Mouse (Mus musculus): ENCODE data around the gene Slc9a9. TPM values are rescaled to one million over a fixed set of nuclear protein-coding genes. Genes with fewer than 3 reads are reported as not detected.

The Slc9a9 gene
- total and polyA plus RNA-seq, 3 experiments = 0.46 to 0.71 TPM; not detected in 1

- Histone ChIP-seq H3K27me3 (ENCODE audit: control insufficient read depth in 1 of 2, insufficient read depth in 2 of 2, low read length in 2 of 2) (no peaks in the 10 kb centered on the region), H3K27ac (ENCODE audit: control insufficient read depth, low read depth, low read length) (no peak overlapping the region), H3K4me3 (ENCODE audit: control insufficient read depth in 1 of 2, insufficient read depth in 1 of 2, low read depth in 2 of 2, low read length in 2 of 2) (no peak overlapping the region), H3K9me3 (replicated peaks; ENCODE audit: insufficient read depth, low read length) (no peaks in the 10 kb centered on the region), H3K79me2 (ENCODE audit: control insufficient read depth, insufficient read depth, low read length, poor library complexity) (no peaks in the 10 kb centered on the region), H3K9ac (ENCODE audit: control insufficient read depth, low read depth, low read length, poor library complexity, severe bottlenecking) (no peak overlapping the region), H3K36me3 (ENCODE audit: control insufficient read depth in 1 of 2, insufficient read depth in 2 of 2, low read length in 2 of 2) (no peaks in the 10 kb centered on the region), H3K4me1 (ENCODE audit: control insufficient read depth in 1 of 2, insufficient read depth in 2 of 2, low read length in 2 of 2) (no peaks in the 10 kb centered on the region)
- TF ChIP-seq SMC3 (IDR thresholded peaks at IDR 0.05; ENCODE audit: low read depth, low read length) = peak; percentile 85
- no peak for TF ChIP-seq TBP (IDR thresholded peaks at IDR 0.05; ENCODE audit: low read depth, low read length)
- TF ChIP-seq RAD21 (IDR thresholded peaks at IDR 0.05; ENCODE audit: low read depth, low read length) = peak; percentile 89
- peak; percentile 85 for TF ChIP-seq ZC3H11A (IDR thresholded peaks at IDR 0.05; ENCODE audit: low read depth, low read length)
- peak; percentile 34 to 71 (median 67) for TF ChIP-seq CTCF (IDR thresholded peaks at IDR 0.05 in 2 of 3, conservative IDR thresholded peaks at IDR 0.05 in 1 of 3; ENCODE audit: control insufficient read depth in 1 of 3, insufficient read depth in 1 of 3, low read depth in 2 of 3, low read length in 3 of 3, poor library complexity in 1 of 3, severe bottlenecking in 1 of 3)
- TF ChIP-seq UBTF (IDR thresholded peaks at IDR 0.05; ENCODE audit: borderline replicate concordance, insufficient read depth, low read depth, low read length) = no peak
- peak; percentile 51 for DNase-seq (ENCODE audit: low read depth, low spot score)
Observed at GRCm38 (mm10) chr9:94727457-94727856, 57.7 kb downstream of the Slc9a9 start.

- Histone ChIP-seq H3K79me2 (ENCODE audit: control insufficient read depth, insufficient read depth, low read length, poor library complexity) (no peaks in the 10 kb centered on the region), H3K4me3 (ENCODE audit: control insufficient read depth in 1 of 2, insufficient read depth in 1 of 2, low read depth in 2 of 2, low read length in 2 of 2) (no peak overlapping the region), H3K9me3 (replicated peaks; ENCODE audit: insufficient read depth, low read length) (no peaks in the 10 kb centered on the region), H3K4me1 (ENCODE audit: control insufficient read depth in 1 of 2, insufficient read depth in 2 of 2, low read length in 2 of 2) (no peaks in the 10 kb centered on the region), H3K27ac (ENCODE audit: control insufficient read depth, low read depth, low read length) (no peak overlapping the region), H3K27me3 (ENCODE audit: control insufficient read depth in 1 of 2, insufficient read depth in 2 of 2, low read length in 2 of 2) (no peaks in the 10 kb centered on the region), H3K36me3 (ENCODE audit: control insufficient read depth in 1 of 2, insufficient read depth in 2 of 2, low read length in 2 of 2) (no peaks in the 10 kb centered on the region), H3K9ac (ENCODE audit: control insufficient read depth, low read depth, low read length, poor library complexity, severe bottlenecking) (no peak overlapping the region)
- no peak for TF ChIP-seq USF2 (IDR thresholded peaks at IDR 0.05; ENCODE audit: borderline replicate concordance in 1 of 2, insufficient read depth in 1 of 2, low read depth in 1 of 2, low read length in 2 of 2)
- TF ChIP-seq JUND (IDR thresholded peaks at IDR 0.05; ENCODE audit: low read depth, low read length) = no peak
- TF ChIP-seq RAD21 (IDR thresholded peaks at IDR 0.05; ENCODE audit: low read depth, low read length) = no peak
- TF ChIP-seq GABPA (IDR thresholded peaks at IDR 0.05; ENCODE audit: low read depth, low read length) = no peak
- no peak for TF ChIP-seq CHD1 (IDR thresholded peaks at IDR 0.05; ENCODE audit: low read depth, low read length)
- TF ChIP-seq KAT2A (conservative IDR thresholded peaks at IDR 0.05; ENCODE audit: low read depth, low read length) = no peak
- no peak for TF ChIP-seq ELF1 (IDR thresholded peaks at IDR 0.05; ENCODE audit: low read depth, low read length)
- TF ChIP-seq MXI1 (IDR thresholded peaks at IDR 0.05; ENCODE audit: low read depth, low read length) = no peak
- TF ChIP-seq MAX (IDR thresholded peaks at IDR 0.05; ENCODE audit: low read length) = no peak
- no peak for DNase-seq (ENCODE audit: low read depth, low spot score)
Observed at GRCm38 (mm10) chr9:94730396-94730795, 60.7 kb downstream of the Slc9a9 start.

GRCm38 (mm10) chr9:94732136-94732535, 62.4 kb downstream of the Slc9a9 start:
- Histone ChIP-seq H3K27me3 (ENCODE audit: control insufficient read depth in 1 of 2, insufficient read depth in 2 of 2, low read length in 2 of 2) (no peaks in the 10 kb centered on the region), H3K36me3 (ENCODE audit: control insufficient read depth in 1 of 2, insufficient read depth in 2 of 2, low read length in 2 of 2) (no peaks in the 10 kb centered on the region), H3K9me3 (replicated peaks; ENCODE audit: insufficient read depth, low read length) (no peaks in the 10 kb centered on the region), H3K79me2 (ENCODE audit: control insufficient read depth, insufficient read depth, low read length, poor library complexity) (no peaks in the 10 kb centered on the region), H3K9ac (ENCODE audit: control insufficient read depth, low read depth, low read length, poor library complexity, severe bottlenecking) (no peak overlapping the region), H3K4me3 (ENCODE audit: control insufficient read depth in 1 of 2, insufficient read depth in 1 of 2, low read depth in 2 of 2, low read length in 2 of 2) (no peak overlapping the region), H3K4me1 (ENCODE audit: control insufficient read depth in 1 of 2, insufficient read depth in 2 of 2, low read length in 2 of 2) (no peaks in the 10 kb centered on the region), H3K27ac (ENCODE audit: control insufficient read depth, low read depth, low read length) (no peak overlapping the region)
- no peak for DNase-seq (ENCODE audit: low read depth, low spot score)
- no peak for TF ChIP-seq TAL1 (IDR thresholded peaks at IDR 0.05; ENCODE audit: low read length)

Data from MEL (cell line).